Mouse (Mus musculus) midbrain, embryonic 12.5 days (tissue): ENCODE data around the gene Cyp27a1. TPM values are rescaled to one million over a fixed set of nuclear protein-coding genes. Genes with fewer than 3 reads are reported as not detected.
A peak's percentile ranks its signal among the peaks of the same experiment; 100 is the strongest.

Experiments
- ATAC-seq: fragments of 200-750 bp; cut with Nextera tagmentation; 2 replicates; pipeline ENCODE4 v1.8.0; 2017; ENCODE audit warnings: low read depth, moderate TSS enrichment, moderate library complexity; ENCODE audit not compliant: low FRiP score
- H3K27ac ChIP-seq: fragments of 300-500 bp; sonication (generic); replicated peaks from 2 replicates; pipeline ENCODE4 v1.5.1; 2016; ENCODE audit warnings: mild to moderate bottlenecking
- H3K27me3 ChIP-seq: fragments of 300-500 bp; sonication (generic); 2 replicates; pipeline ENCODE4 v1.6.1; 2016; ENCODE audit warnings: mild to moderate bottlenecking
- H3K36me3 ChIP-seq: fragments of 300-500 bp; sonication (generic); 2 replicates; pipeline ENCODE4 v1.6.1; 2016
- H3K4me1 ChIP-seq: fragments of 300-500 bp; sonication (generic); 2 replicates; pipeline ENCODE4 v1.6.1; 2016
- H3K4me2 ChIP-seq: fragments of 300-500 bp; sonication (generic); replicated peaks from 2 replicates; pipeline ENCODE4 v1.6.1; 2016; ENCODE audit warnings: mild to moderate bottlenecking, moderate library complexity
- H3K4me3 ChIP-seq: fragments of 300-500 bp; sonication (generic); 2 replicates; pipeline ENCODE4 v1.5.1; 2016; ENCODE audit warnings: mild to moderate bottlenecking
- H3K9ac ChIP-seq: fragments of 300-500 bp; sonication (generic); replicated peaks from 2 replicates; pipeline ENCODE4 v1.6.1; 2016; ENCODE audit warnings: mild to moderate bottlenecking, moderate library complexity
- H3K9me3 ChIP-seq: fragments of 300-500 bp; sonication (generic); 2 replicates; pipeline ENCODE4 v1.6.1; 2016; ENCODE audit warnings: mild to moderate bottlenecking
- WGBS: fragments of 180-500 bp; shearing (Covaris S2); methylation state at CpG from one replicate; pipeline ENCODE4 v1.1.7; 2016; 5-methylcytosine and 5-hydroxymethylcytosine counted together
- polyA plus RNA-seq: library from polyadenylated mRNA; unstranded; fragments of >200 nt; fragmentation: Nextera tagmentation; extraction: Ambion mirVana; gene quantifications from 2 replicates; pipeline ENCODE4 v1.2.1, GENCODE M21; 2016

Cyp27a1 gene
- 4.2 and 5.8 TPM in 2 replicates for polyA plus RNA-seq

GRCm38 (mm10) chr1:74713099-74713858 lies at the start of gene Cyp27a1:
Cyp27a1 (plus strand) TSS chr1:74713574.
- Histone ChIP-seq H3K36me3 (no peaks in the 10 kb centered on the region), H3K4me2 (peak within 1 kb of the TSS; percentile 88), H3K9me3 (no peaks in the 10 kb centered on the region), H3K27me3 (peaks cover 17% of the 10 kb centered on the region), H3K4me3 (peak within 1 kb of the TSS; percentile 50), H3K4me1 (peaks cover 13% of the 10 kb centered on the region), H3K27ac (no peak within 1 kb of the TSS), H3K9ac (peak within 1 kb of the TSS; percentile 68)
- 3% methylated on average over 35 of the region's 35 CpGs for WGBS
- ATAC-seq, result no peak; the same call in 1 of the 2 replicates

DNA sequence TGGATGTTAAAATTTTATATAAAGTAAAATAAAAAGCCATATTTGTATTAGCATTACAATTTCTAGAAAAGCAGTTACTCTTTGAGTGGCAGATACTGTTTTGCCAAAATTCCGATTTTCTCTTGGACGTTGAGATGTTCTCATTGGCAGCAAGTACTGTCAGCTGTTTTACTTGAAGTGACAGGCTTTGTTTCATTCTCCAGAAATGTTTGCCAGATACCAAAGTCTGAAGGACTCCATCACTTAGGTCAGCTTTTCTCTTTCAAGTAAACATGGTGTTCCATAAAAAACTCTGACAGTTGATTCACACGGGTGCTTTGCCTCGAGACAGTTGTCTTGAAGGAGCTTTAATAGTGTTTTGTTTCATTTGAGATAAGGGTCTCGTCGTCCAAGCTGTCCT lies 48.2 kb upstream of the Cyp27a1 start:
- no peaks in the 10 kb centered on the region; the same call in 1 of the 2 replicates for H3K36me3 ChIP-seq

DNA sequence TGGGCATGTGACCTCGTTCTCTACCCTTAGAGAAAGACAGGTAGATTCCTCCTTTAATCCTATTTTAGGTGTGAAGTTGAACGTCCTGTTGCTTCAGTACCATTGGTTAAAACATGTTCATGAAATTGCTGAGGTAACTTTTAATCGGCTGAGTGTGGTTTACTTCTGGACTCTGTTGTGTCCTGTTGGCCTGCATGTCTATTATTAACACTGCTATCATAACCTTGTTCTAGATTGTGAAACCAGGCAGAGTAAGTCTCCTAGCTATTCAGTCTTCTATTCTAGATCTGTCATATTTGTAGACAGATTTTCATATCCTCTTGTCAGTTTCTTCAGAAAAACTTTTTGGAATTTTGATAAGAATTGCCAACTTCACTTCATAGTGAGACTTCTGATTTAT lies 45.0 kb upstream of the Cyp27a1 start:
- no peak overlapping the region for H3K4me3 ChIP-seq
- 95% methylated on average over 3 of the region's 3 CpGs for WGBS
- H3K27ac ChIP-seq, result no peak overlapping the region
- H3K4me1 ChIP-seq, result peaks cover 7% of the 10 kb centered on the region; the same call in 1 of the 2 replicates
- no peaks in the 10 kb centered on the region for H3K9me3 ChIP-seq
- no peak for ATAC-seq
- H3K4me2 ChIP-seq, result no peak overlapping the region
- H3K36me3 ChIP-seq, result peaks cover 15% of the 10 kb centered on the region
- H3K27me3 ChIP-seq, result no peaks in the 10 kb centered on the region
- H3K9ac ChIP-seq, result no peak overlapping the region

More for the DNA sequence above, 48.2 kb upstream of the Cyp27a1 start:
- Histone ChIP-seq H3K9ac (no peak overlapping the region), H3K4me2 (no peak overlapping the region), H3K27me3 (no peaks in the 10 kb centered on the region), H3K4me3 (no peak overlapping the region), H3K27ac (no peak overlapping the region), H3K4me1 (peaks cover 16% of the 10 kb centered on the region), H3K9me3 (no peaks in the 10 kb centered on the region)
- ATAC-seq, result no peak
- 85% methylated on average over 6 of the region's 6 CpGs for WGBS

DNA sequence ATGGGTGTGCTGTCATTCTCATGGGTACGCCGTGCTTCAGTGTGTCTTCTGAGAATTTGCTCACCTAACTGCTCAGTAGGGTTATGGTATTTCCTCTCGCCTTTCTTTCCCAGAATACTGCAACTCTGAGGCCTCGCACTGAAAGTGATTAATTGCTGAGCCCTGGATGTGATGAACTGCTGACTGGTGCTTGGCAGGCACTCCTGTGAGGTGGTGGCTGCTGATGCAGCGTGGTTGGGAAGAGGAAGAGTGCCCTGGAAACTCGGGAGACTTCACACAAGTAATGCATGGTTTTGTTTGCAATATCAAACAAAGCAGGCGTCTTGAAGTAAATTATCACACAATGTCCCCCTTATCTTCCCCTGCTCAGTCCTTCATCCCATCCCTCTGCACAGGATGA lies 40.6 kb upstream of the Cyp27a1 start:
- ATAC-seq, result no peak
- Histone ChIP-seq H3K27ac (no peak overlapping the region), H3K4me2 (no peak overlapping the region), H3K4me3 (no peak overlapping the region), H3K9ac (no peak overlapping the region), H3K27me3 (no peaks in the 10 kb centered on the region), H3K36me3 (peaks cover 29% of the 10 kb centered on the region), H3K9me3 (no peaks in the 10 kb centered on the region), H3K4me1 (no peaks in the 10 kb centered on the region)
- WGBS, result 90% methylated on average over 7 of the region's 7 CpGs

DNA sequence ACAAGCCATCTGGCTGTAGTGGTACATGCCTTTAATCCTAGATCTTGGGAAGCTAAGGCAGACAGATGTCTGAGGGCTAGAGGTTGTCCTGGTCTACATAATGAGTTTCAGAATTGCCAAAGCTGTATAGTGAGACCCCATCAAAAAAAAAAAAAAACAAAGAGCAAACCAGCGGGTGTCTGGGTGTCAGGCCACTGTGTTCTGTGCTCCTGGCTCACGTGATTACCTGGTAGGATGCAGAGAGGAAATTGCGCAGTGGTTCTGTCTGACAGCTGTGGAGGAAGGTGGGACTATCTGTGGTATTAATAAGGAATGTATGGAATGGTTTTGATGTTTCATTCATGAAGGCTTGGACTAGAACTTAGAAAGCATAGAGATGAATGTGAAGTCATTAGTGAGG lies 36.5 kb upstream of the Cyp27a1 start:
- H3K4me3 ChIP-seq, result no peak overlapping the region
- H3K27me3 ChIP-seq, result no peaks in the 10 kb centered on the region
- H3K9me3 ChIP-seq, result no peaks in the 10 kb centered on the region
- no peak overlapping the region for H3K9ac ChIP-seq
- no peak overlapping the region for H3K27ac ChIP-seq
- H3K4me1 ChIP-seq, result no peaks in the 10 kb centered on the region
- ATAC-seq, result no peak
- peaks cover 63% of the 10 kb centered on the region for H3K36me3 ChIP-seq
- WGBS, result 78% methylated on average over 3 of the region's 3 CpGs
- H3K4me2 ChIP-seq, result no peak overlapping the region

- H3K9me3 ChIP-seq, result no peaks in the 10 kb centered on the region
- WGBS, result 83% methylated on average over 1 of the region's 1 CpGs
Observed at GRCm38 (mm10) chr1:74677843-74678242, 35.5 kb upstream of the Cyp27a1 start.

GRCm38 (mm10) chr1:74687131-74687530 lies 26.2 kb upstream of the Cyp27a1 start:
- no peak overlapping the region for H3K9ac ChIP-seq
- 92% methylated on average over 7 of the region's 7 CpGs for WGBS
- no peaks in the 10 kb centered on the region for H3K4me1 ChIP-seq
- ATAC-seq, result no peak
- no peak overlapping the region for H3K4me2 ChIP-seq
- no peak overlapping the region for H3K4me3 ChIP-seq
- no peaks in the 10 kb centered on the region for H3K9me3 ChIP-seq
- no peak overlapping the region for H3K27ac ChIP-seq
- no peaks in the 10 kb centered on the region for H3K27me3 ChIP-seq
- H3K36me3 ChIP-seq, result peaks cover 88% of the 10 kb centered on the region

More at GRCm38 (mm10) chr1:74677843-74678242, 35.5 kb upstream of the Cyp27a1 start:
- no peak overlapping the region for H3K9ac ChIP-seq
- no peak overlapping the region for H3K27ac ChIP-seq
- ATAC-seq, result no peak
- no peaks in the 10 kb centered on the region for H3K4me1 ChIP-seq
- H3K4me2 ChIP-seq, result no peak overlapping the region
- H3K4me3 ChIP-seq, result no peak overlapping the region
- peaks cover 63% of the 10 kb centered on the region for H3K36me3 ChIP-seq
- no peaks in the 10 kb centered on the region for H3K27me3 ChIP-seq

GRCm38 (mm10) chr1:74693891-74694583 lies 19.3 kb upstream of the Cyp27a1 start:
- H3K4me3 ChIP-seq, result no peak overlapping the region
- ATAC-seq, result no peak
- no peaks in the 10 kb centered on the region for H3K4me1 ChIP-seq
- H3K9ac ChIP-seq, result no peak overlapping the region
- peaks cover 91% of the 10 kb centered on the region for H3K36me3 ChIP-seq
- no peak overlapping the region for H3K4me2 ChIP-seq
- no peaks in the 10 kb centered on the region for H3K27me3 ChIP-seq
- no peaks in the 10 kb centered on the region for H3K9me3 ChIP-seq
- WGBS, result 93% methylated on average over 8 of the region's 8 CpGs
- H3K27ac ChIP-seq, result no peak overlapping the region

DNA sequence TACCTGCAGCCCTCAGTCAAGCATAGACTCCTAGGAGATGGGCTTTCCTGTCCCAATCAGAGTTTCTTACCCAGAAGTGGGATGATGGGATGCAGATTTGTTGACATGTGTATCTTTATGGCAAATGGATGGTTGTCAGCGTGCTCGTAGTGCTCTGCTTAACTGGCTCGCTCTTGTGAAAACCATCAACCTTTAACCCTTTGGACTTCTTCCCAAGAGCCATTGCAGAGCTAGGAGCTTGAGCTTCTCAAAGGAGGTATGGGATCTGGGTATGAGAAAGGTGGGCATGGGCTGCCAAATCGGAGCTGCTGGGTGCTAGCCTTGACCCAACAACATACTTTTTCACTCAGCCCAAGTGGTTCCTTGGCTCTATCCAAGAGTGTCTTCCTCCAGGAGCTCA lies 17.5 kb upstream of the Cyp27a1 start:
- H3K36me3 ChIP-seq, result peaks cover 88% of the 10 kb centered on the region
- no peaks in the 10 kb centered on the region for H3K9me3 ChIP-seq
- H3K27me3 ChIP-seq, result no peaks in the 10 kb centered on the region
- 93% methylated on average over 4 of the region's 4 CpGs for WGBS
- H3K4me1 ChIP-seq, result no peaks in the 10 kb centered on the region
- H3K4me2 ChIP-seq, result no peak overlapping the region
- H3K27ac ChIP-seq, result no peak overlapping the region
- H3K4me3 ChIP-seq, result no peak overlapping the region
- no peak overlapping the region for H3K9ac ChIP-seq
- ATAC-seq, result no peak

- Histone ChIP-seq H3K9ac (no peak overlapping the region), H3K4me1 (no peaks in the 10 kb centered on the region), H3K4me2 (no peak overlapping the region), H3K4me3 (no peak overlapping the region), H3K36me3 (peaks cover 82% of the 10 kb centered on the region), H3K27me3 (no peaks in the 10 kb centered on the region), H3K27ac (no peak overlapping the region), H3K9me3 (no peaks in the 10 kb centered on the region)
- WGBS, result 96% methylated on average over 6 of the region's 6 CpGs
- no peak for ATAC-seq
Observed at GRCm38 (mm10) chr1:74697416-74697815, 16.0 kb upstream of the Cyp27a1 start.

GRCm38 (mm10) chr1:74698353-74698752 lies 15.0 kb upstream of the Cyp27a1 start:
- Histone ChIP-seq H3K27ac (no peak overlapping the region), H3K9me3 (no peaks in the 10 kb centered on the region), H3K36me3 (peaks cover 80% of the 10 kb centered on the region), H3K9ac (no peak overlapping the region), H3K27me3 (no peaks in the 10 kb centered on the region), H3K4me3 (no peak overlapping the region), H3K4me1 (no peaks in the 10 kb centered on the region), H3K4me2 (no peak overlapping the region)
- ATAC-seq, result no peak
- 100% methylated on average over 1 of the region's 1 CpGs for WGBS

GRCm38 (mm10) chr1:74698791-74699190 lies 14.6 kb upstream of the Cyp27a1 start:
- 100% methylated on average over 1 of the region's 1 CpGs for WGBS
- no peaks in the 10 kb centered on the region for H3K4me1 ChIP-seq
- no peaks in the 10 kb centered on the region for H3K27me3 ChIP-seq
- no peak for ATAC-seq
- no peak overlapping the region for H3K27ac ChIP-seq
- no peak overlapping the region for H3K9ac ChIP-seq
- H3K4me2 ChIP-seq, result no peak overlapping the region
- no peak overlapping the region for H3K4me3 ChIP-seq
- no peaks in the 10 kb centered on the region for H3K9me3 ChIP-seq
- H3K36me3 ChIP-seq, result peaks cover 77% of the 10 kb centered on the region
